In the genomic region with DNA sequence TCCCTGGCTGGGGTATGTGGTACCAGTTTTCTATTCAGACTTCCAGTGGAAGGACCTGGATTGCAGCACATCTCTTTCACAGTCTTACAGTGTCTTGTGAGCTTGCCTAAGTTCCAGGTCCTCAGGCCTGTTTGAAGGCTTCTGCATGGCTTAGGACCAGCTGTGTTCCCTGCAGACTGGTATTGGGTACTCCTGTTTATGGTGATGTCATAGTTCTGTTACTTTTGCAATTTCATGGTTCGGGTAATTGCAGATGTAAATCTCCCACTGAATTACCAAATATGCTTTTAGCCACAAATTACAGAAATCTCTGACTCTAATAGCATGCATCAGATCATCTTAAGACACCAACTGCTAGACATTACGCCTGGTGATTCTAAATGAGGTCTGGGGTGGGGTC, we compare ENCODE assay signal across 27 mouse cellular contexts. TPM values are rescaled to one million over a fixed set of nuclear protein-coding genes. Genes with fewer than 3 reads are reported as not detected.
DNase-seq lines count a peak whose midpoint lies in the region; ATAC-seq and TF ChIP-seq lines count a peak whose summit lies in the region.
"Had no signal": no experiment of that assay in that cellular context is flagged by ENCODE, and none has a peak within 500 bp of the region (broad histone marks: within the 10 kb centered on the region; RNA-seq: fewer than 3 reads in every experiment).

No protein-coding gene starts in this region.

- ATAC-seq in Patski, result peak; percentile 33
- ATAC-seq in megakaryocyte, adult 5-6 weeks (ENCODE audit: poor library complexity, severe bottlenecking), result 0 out of 2 replicates have a peak, but pooled peaks have one; percentile 8
- ATAC-seq: forebrain, embryonic 15.5 days; intestine, embryonic 16.5 days had no signal

- no peak for TF ChIP-seq CTCF in Patski (IDR thresholded peaks at IDR 0.05)

- CTCF ChIA-PET in Patski (lab: Charles Lee), result interaction anchor here (1.0 kb wide), 1 partner anchor 9 kb away, joined by 3 read pairs; no protein-coding TSS in a partner anchor

- H3K27me3 ChIP-seq in Patski, result no peaks in the 10 kb centered on the region
- H3K27me3 ChIP-seq: CH12.LX; embryonic facial prominence, embryonic 12.5 days; embryonic facial prominence, embryonic 15.5 days; forebrain, embryonic 12.5 days; forebrain, embryonic 15.5 days; heart, embryonic 12.5 days; hindbrain, embryonic 12.5 days; hindbrain, embryonic 15.5 days had no signal

- in situ Hi-C loops in Patski (cut with MboI; ENCODE audit: low pct_unique_long_range_greater_than_20kb), result no loop called here

- DNase-seq in heart, adult 11 months, result peak; percentile 84
- no peak for DNase-seq in heart, adult 9 months (ENCODE audit: low spot score in 2 of 2)
- DNase-seq in 416B (ENCODE audit: low read depth) (peak; percentile 66), Patski (ENCODE audit: low read depth, low spot score) (no peak)
- DNase-seq in layer of hippocampus, adult 9-11 months, result no peak
- no peak for DNase-seq in gastrocnemius, postnatal 10 days
- DNase-seq in thymus, postnatal 14 days, result no peak
- DNase-seq: adrenal gland, adult 2 months; adrenal gland, postnatal 14 days; B cell, adult 2 months; cerebellum, adult 11 months; cerebellum, adult 2 months; cerebellum, adult 9-11 months; cerebellum, postnatal 25 days; gastrocnemius, postnatal 25 days; heart, postnatal 14 days; kidney, adult 18-20 months had no signal

- POLR2A ChIA-PET in Patski (lab: Charles Lee), result no interaction called here

RNA-seq across cellular contexts. Expression of gene Sacm1l, which starts 14.5 kb away (rescaled TPM):
- polyA plus RNA-seq in Patski (2021), result 65.2 TPM
- total RNA-seq in megakaryocyte, adult 5-6 weeks (2015), result 38.9 and 41.4 TPM in 2 replicates
- total RNA-seq in megakaryocyte, adult 5-6 weeks (2017), result 46.1 and 49.5 TPM in 2 replicates
- total RNA-seq in gastrocnemius, postnatal 10 days (2021), result 10 to 100 TPM; 21.7 to 24.0 TPM

RNA-seq across cellular contexts. Expression of gene Limd1, which starts 36.6 kb away (rescaled TPM):
- 51.9 TPM for polyA plus RNA-seq in Patski (2021)
- 47.3 and 50.7 TPM in 2 replicates for total RNA-seq in megakaryocyte, adult 5-6 weeks (2015)
- 48.5 and 49.2 TPM in 2 replicates for total RNA-seq in megakaryocyte, adult 5-6 weeks (2017)
- 10 to 100 TPM; 34.7 to 35.3 TPM for total RNA-seq in gastrocnemius, postnatal 10 days (2021)

Comparison
In these comparisons a context has a peak if more than half of its experiments do, and no peak if none do; other contexts are left out.
1. DNase-seq: peak in heart, adult 11 months (single experiment) and 416B (single experiment); none in heart, adult 9 months (0 of 2), Patski (single experiment), layer of hippocampus, adult 9-11 months (single experiment), gastrocnemius, postnatal 10 days (single experiment) and thymus, postnatal 14 days (single experiment).